Mouse (Mus musculus): ENCODE measurements at regions not wholly inside any gene's neighbourhood (a gene's known extent, or its start where the extent isn't known, plus 50 kb on each side); places are given as distances from the start of the nearest gene placed in this dataset.

DNA sequence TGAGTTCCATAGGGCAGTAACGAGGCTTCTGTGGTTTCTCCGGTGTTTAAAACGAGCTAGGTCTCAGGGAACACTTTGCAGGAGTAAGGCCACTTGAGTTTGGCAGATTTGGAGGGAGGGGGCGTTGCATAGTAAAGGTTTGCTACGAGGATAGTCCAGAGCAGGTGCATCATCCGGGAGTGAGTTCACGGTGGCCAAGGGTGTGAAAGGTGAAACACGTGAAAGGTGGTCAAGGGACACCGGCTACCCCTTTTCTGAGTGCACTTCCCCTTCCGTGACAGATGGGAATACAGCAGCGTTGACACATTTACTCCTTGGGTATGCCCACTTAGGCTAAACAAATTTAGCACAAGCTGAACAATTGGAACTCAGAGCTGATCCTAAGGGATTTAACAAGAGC is 121.6 kb downstream of the Slc38a6 start:
- Histone ChIP-seq H3K27ac (ENCODE audit: insufficient read depth, low read depth, low read length) (no peak overlapping the region), H3K4me1 (ENCODE audit: control insufficient read depth, insufficient read depth, low read length) (no peaks in the 10 kb centered on the region), H3K4me3 (ENCODE audit: insufficient read depth, low read length) (no peak overlapping the region)
- TF ChIP-seq CTCF (IDR thresholded peaks at IDR 0.05; ENCODE audit: low read depth, low read length): no peak
- TF ChIP-seq POLR2A (IDR thresholded peaks at IDR 0.05; ENCODE audit: borderline replicate concordance, low read depth, low read length): no peak

DNA sequence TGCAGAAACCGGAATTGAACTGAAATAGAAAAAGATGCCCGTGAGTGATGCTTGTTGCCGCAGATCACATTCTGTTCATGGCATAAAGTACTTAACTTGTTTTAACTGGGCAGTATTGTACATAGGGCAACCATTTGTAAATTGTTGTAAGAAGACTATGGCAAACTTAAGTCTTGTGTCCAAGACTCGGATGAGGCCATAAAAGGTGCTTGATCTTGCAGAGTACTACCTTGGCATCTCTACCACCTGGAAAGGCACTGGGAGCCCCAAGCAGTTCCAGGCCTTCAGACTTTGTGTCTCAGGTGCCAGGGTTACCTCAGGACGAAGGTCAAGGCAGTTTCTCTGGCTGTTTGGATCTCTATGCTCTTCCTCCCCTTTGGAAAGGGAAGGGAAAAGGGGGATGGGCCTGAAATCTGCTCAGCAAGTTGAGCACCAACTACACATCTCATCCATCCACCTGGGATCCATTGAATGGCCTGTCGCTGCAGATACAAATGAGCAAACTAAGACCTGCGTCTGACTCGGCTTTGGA is 120.0 kb downstream of the Slc38a6 start:
- H3K4me3 ChIP-seq (ENCODE audit: insufficient read depth, low read length): no peak overlapping the region
- H3K4me1 ChIP-seq (ENCODE audit: control insufficient read depth, insufficient read depth, low read length): no peaks in the 10 kb centered on the region
- no peak for TF ChIP-seq POLR2A (IDR thresholded peaks at IDR 0.05; ENCODE audit: borderline replicate concordance, low read depth, low read length)
- TF ChIP-seq CTCF (IDR thresholded peaks at IDR 0.05; ENCODE audit: low read depth, low read length): no peak
- H3K27ac ChIP-seq (ENCODE audit: insufficient read depth, low read depth, low read length): no peak overlapping the region

- Histone ChIP-seq H3K27ac (ENCODE audit: insufficient read depth, low read depth, low read length) (no peak overlapping the region), H3K4me1 (ENCODE audit: control insufficient read depth, insufficient read depth, low read length) (no peaks in the 10 kb centered on the region)
- TF ChIP-seq CTCF (IDR thresholded peaks at IDR 0.05; ENCODE audit: low read depth, low read length): no peak
- TF ChIP-seq POLR2A (IDR thresholded peaks at IDR 0.05; ENCODE audit: borderline replicate concordance, low read depth, low read length): no peak
These were observed 119.0 kb downstream of the Slc38a6 start for GRCm38 (mm10) chr12:73405583-73405982.

DNA sequence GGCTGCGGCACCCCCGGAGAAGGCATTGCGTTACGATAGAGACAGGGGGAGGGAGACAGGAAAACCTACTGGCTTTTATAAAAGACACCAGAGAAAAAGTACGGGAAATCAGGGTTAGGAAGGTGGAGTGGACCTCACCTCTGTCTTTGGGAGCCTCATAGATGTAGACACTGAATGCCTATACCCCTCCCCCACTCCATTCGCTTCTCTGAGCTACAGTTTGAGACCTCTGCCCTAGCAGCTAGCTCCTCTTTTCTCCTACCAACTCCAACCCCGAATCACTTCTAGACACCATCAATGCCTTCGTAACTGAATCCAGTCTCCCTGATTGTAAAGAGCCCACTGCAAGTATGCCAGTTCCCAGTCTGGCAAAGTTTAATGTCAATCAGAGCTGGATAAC is 118.5 kb downstream of the Slc38a6 start:
- Histone ChIP-seq H3K4me3 (ENCODE audit: insufficient read depth, low read length) (no peak overlapping the region), H3K4me1 (ENCODE audit: control insufficient read depth, insufficient read depth, low read length) (no peaks in the 10 kb centered on the region), H3K27ac (ENCODE audit: insufficient read depth, low read depth, low read length) (no peak overlapping the region)
- no peak for TF ChIP-seq CTCF (IDR thresholded peaks at IDR 0.05; ENCODE audit: low read depth, low read length)
- no peak for TF ChIP-seq POLR2A (IDR thresholded peaks at IDR 0.05; ENCODE audit: borderline replicate concordance, low read depth, low read length)

More at GRCm38 (mm10) chr12:73405583-73405982, 119.0 kb downstream of the Slc38a6 start:
- no peak overlapping the region for H3K4me3 ChIP-seq (ENCODE audit: insufficient read depth, low read length)

DNA sequence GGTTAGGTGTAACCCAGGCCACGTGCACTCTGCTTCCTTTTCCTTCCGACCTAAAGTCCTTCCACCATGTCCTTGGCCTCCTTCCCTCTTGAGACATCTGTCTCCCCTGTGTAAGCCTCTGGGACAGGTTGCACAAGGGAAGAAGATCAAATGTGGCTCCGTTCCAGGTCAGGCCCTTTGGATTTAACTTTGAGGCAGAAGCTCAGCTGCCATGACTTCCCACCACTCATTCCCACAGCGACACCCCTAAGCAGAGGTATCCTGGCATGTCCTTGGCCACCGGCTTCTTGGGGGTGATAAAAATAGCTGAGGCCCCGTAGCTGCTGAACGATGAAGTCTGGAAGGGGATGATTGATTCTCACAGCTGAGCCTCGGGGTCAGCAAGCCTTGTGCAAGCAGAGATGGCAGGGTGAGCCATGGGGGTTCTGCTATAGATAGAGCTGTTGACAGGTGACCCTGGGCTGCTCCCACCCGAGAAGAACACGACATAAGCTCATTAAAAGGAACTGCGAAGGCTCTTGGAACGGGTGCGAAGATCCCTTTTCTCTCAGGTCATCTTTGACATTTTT is 117.4 kb downstream of the Slc38a6 start:
- Histone ChIP-seq H3K27ac (ENCODE audit: insufficient read depth, low read depth, low read length) (no peak overlapping the region), H3K4me1 (ENCODE audit: control insufficient read depth, insufficient read depth, low read length) (no peaks in the 10 kb centered on the region), H3K4me3 (ENCODE audit: insufficient read depth, low read length) (no peak overlapping the region)
- TF ChIP-seq CTCF (IDR thresholded peaks at IDR 0.05; ENCODE audit: low read depth, low read length): no peak
- no peak for TF ChIP-seq POLR2A (IDR thresholded peaks at IDR 0.05; ENCODE audit: borderline replicate concordance, low read depth, low read length)

All from bone marrow macrophage, adult 2 months (primary cell).